Mouse (Mus musculus): Measurements from ENCODE around the gene Bbs2. TPM values are rescaled to one million over a fixed set of nuclear protein-coding genes. Genes with fewer than 3 reads are reported as not detected.
A peak's percentile ranks its signal among the peaks of the same experiment; 100 is the strongest.

Bbs2 gene
- polyA plus RNA-seq, 2 experiments: 3.3 to 4.7 TPM

DNA sequence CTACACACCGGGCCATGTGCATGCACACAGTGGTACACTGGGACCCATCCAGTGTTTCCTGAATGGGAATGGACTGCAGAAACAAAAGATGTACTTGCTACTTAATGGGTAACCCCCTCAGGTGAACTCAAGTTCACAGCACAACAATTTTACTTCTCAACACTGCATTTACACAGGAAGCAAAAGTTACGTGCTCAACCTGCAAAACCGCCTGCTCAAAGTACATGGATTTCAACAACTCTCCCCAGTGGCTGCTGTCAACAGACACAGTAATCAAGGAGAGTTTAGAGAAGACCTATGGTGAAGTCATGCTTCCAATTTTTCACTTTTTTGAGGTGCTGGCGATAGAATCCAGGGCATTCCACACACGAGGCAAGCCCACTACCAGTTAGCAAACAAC is 63.5 kb downstream of the Bbs2 start:
- H3K9me3 ChIP-seq (ENCODE audit: control insufficient read depth, low read length): no peaks in the 10 kb centered on the region
- DNase-seq (ENCODE audit: low read depth in 3 of 3, low spot score in 3 of 3): no peak
- H3K27ac ChIP-seq: no peak overlapping the region; the same call in 1 of the 2 replicates
- no peaks in the 10 kb centered on the region for H3K27me3 ChIP-seq (ENCODE audit: control insufficient read depth, insufficient read depth, low read length)
- peaks cover 22 to 27% of the 10 kb centered on the region in 2 experiments for H3K4me1 ChIP-seq (replicated peaks; ENCODE audit: control insufficient read depth in 2 of 2, insufficient read depth in 2 of 2, low read length in 1 of 2)
- H3K36me3 ChIP-seq (replicated peaks; ENCODE audit: control insufficient read depth, insufficient read depth, low read depth): peaks cover 15% of the 10 kb centered on the region
- ATAC-seq (ENCODE audit: insufficient read depth): no peak
- H3K4me2 ChIP-seq (ENCODE audit: low read depth): peak overlapping the region; percentile 95
- TF ChIP-seq CTCF (IDR thresholded peaks at IDR 0.05; ENCODE audit: low read depth) (no peak), EP300 (IDR thresholded peaks at IDR 0.05; ENCODE audit: low read depth) (no peak)
- 52% methylated on average over 5 of the region's 5 CpGs for WGBS (ENCODE audit: insufficient replicate concordance)
- peak overlapping the region; percentile 92 for H3K9ac ChIP-seq (replicated peaks)
- peak overlapping the region; percentile 83 to 93 for H3K4me3 ChIP-seq (ENCODE audit: insufficient read depth in 1 of 2, low read depth in 2 of 2, low read length in 2 of 2)

DNA sequence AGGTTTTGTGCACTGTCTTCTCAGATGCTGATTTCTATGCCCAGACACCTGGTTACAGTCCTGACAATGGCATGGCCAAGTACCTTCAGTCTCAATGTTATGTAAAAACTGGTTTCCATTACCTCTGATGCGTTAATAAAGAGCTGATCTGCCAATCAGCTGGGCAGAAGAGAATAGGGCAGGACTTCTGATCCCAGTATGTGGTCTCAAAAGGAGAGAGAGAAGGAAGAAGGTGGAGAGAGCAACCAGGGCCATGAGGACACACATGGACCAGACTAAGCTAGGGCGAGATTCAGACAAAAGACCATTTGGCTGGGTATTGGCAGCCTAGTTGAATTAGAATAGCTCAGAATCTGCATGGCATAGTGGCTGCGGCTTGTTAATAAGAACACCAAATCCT is 65.1 kb downstream of the Bbs2 start:
- peaks cover 31% of the 10 kb centered on the region for H3K36me3 ChIP-seq (replicated peaks; ENCODE audit: control insufficient read depth, insufficient read depth, low read depth)
- no peaks in the 10 kb centered on the region for H3K27me3 ChIP-seq (ENCODE audit: control insufficient read depth, insufficient read depth, low read length)
- WGBS (ENCODE audit: insufficient replicate concordance): 82% methylated on average over 3 of the region's 3 CpGs
- peaks cover 22 to 27% of the 10 kb centered on the region in 2 experiments for H3K4me1 ChIP-seq (replicated peaks; ENCODE audit: control insufficient read depth in 2 of 2, insufficient read depth in 2 of 2, low read length in 1 of 2)
- no peak for ATAC-seq (ENCODE audit: insufficient read depth)
- TF ChIP-seq EP300 (IDR thresholded peaks at IDR 0.05; ENCODE audit: low read depth) (no peak), CTCF (IDR thresholded peaks at IDR 0.05; ENCODE audit: low read depth) (no peak)
- no peak overlapping the region for H3K27ac ChIP-seq
- peak overlapping the region; percentile 95; the same call in 1 of the 2 replicates for H3K4me2 ChIP-seq (ENCODE audit: low read depth)
- DNase-seq (ENCODE audit: low read depth in 3 of 3, low spot score in 3 of 3): no peak
- H3K4me3 ChIP-seq (ENCODE audit: insufficient read depth in 1 of 2, low read depth in 2 of 2, low read length in 2 of 2): no peak overlapping the region
- H3K9ac ChIP-seq (replicated peaks): peak overlapping the region; percentile 18; the same call in 1 of the 2 replicates
- H3K9me3 ChIP-seq (ENCODE audit: control insufficient read depth, low read length): no peaks in the 10 kb centered on the region

DNA sequence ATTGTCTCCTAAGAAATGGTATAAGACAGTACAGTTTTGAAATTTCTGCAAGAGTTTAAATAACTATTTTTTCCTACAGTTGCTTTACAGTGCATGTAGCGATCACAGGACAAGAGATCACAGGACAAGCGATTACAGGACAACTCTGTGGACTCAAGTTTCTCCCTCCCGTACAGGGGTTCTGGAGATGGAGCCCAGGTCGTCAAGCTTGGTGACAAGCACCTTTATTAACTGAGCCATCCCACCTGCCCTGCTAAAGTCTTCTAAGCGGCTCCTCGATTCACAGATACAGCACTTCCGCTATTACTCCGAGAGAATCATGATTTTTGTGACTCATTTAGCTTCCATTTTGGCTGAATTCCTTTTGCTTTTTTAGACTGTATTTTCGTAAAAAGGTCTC is 69.0 kb downstream of the Bbs2 start:
- no peak for DNase-seq (ENCODE audit: low read depth in 3 of 3, low spot score in 3 of 3)
- Histone ChIP-seq H3K27ac (no peak overlapping the region), H3K4me2 (ENCODE audit: low read depth) (no peak overlapping the region), H3K27me3 (ENCODE audit: control insufficient read depth, insufficient read depth, low read length) (no peaks in the 10 kb centered on the region), H3K4me1 (replicated peaks; ENCODE audit: control insufficient read depth in 2 of 2, insufficient read depth in 2 of 2, low read length in 1 of 2) (peaks cover 14 to 17% of the 10 kb centered on the region in 2 experiments), H3K9ac (replicated peaks) (no peak overlapping the region), H3K9me3 (ENCODE audit: control insufficient read depth, low read length) (no peaks in the 10 kb centered on the region), H3K4me3 (ENCODE audit: insufficient read depth in 1 of 2, low read depth in 2 of 2, low read length in 2 of 2) (no peak overlapping the region), H3K36me3 (replicated peaks; ENCODE audit: control insufficient read depth, insufficient read depth, low read depth) (peaks cover 67% of the 10 kb centered on the region)
- TF ChIP-seq EP300 (IDR thresholded peaks at IDR 0.05; ENCODE audit: low read depth): no peak
- no peak for TF ChIP-seq CTCF (IDR thresholded peaks at IDR 0.05; ENCODE audit: low read depth)
- no peak for ATAC-seq (ENCODE audit: insufficient read depth)
- 92% methylated on average over 9 of the region's 9 CpGs for WGBS (ENCODE audit: insufficient replicate concordance)

DNA sequence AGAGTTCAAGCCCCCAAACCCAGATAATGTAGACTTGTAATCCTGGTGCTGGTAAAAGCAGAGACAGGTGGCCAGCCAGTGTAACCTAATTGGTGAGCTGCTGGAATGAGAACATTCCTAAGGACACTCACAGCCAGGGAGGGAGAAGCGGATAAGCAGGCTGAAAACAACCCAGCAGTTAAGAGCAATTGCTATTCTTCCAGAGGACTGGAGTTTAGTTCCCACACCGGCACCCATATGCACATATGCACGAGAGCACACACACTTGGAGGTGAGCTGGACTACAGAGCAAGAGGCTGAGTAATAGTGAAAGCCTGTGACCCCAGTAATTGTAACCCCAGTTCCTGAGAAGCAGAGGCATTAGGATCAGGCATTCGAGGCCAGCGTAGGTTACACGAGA is 74.8 kb downstream of the Bbs2 start:
- H3K9me3 ChIP-seq (ENCODE audit: control insufficient read depth, low read length): no peaks in the 10 kb centered on the region
- H3K4me1 ChIP-seq (replicated peaks; ENCODE audit: control insufficient read depth in 2 of 2, insufficient read depth in 2 of 2, low read length in 1 of 2): no peaks in the 10 kb centered on the region
- H3K27ac ChIP-seq: no peak overlapping the region
- 92% methylated on average over 6 of the region's 6 CpGs for WGBS (ENCODE audit: insufficient replicate concordance)
- ATAC-seq (ENCODE audit: insufficient read depth) (no peak), DNase-seq (ENCODE audit: low read depth in 3 of 3, low spot score in 3 of 3) (no peak)
- H3K9ac ChIP-seq (replicated peaks): no peak overlapping the region
- H3K27me3 ChIP-seq (ENCODE audit: control insufficient read depth, insufficient read depth, low read length): no peaks in the 10 kb centered on the region
- TF ChIP-seq EP300 (IDR thresholded peaks at IDR 0.05; ENCODE audit: low read depth): no peak
- TF ChIP-seq CTCF (IDR thresholded peaks at IDR 0.05; ENCODE audit: low read depth): no peak
- no peak overlapping the region for H3K4me3 ChIP-seq (ENCODE audit: insufficient read depth in 1 of 2, low read depth in 2 of 2, low read length in 2 of 2)
- H3K36me3 ChIP-seq (replicated peaks; ENCODE audit: control insufficient read depth, insufficient read depth, low read depth): peaks cover 76% of the 10 kb centered on the region
- no peak overlapping the region for H3K4me2 ChIP-seq (ENCODE audit: low read depth)

Other genes starting within 250 kb of the Bbs2 start
- gene Amfr, start 86.1 kb downstream of the Bbs2 start, polyA plus RNA-seq (2012; rRNA removed): 33.4 and 38.4 TPM in 2 replicates
- gene Amfr, start 86.1 kb downstream of the Bbs2 start, polyA plus RNA-seq (2014; fragmentation: Nextera tagmentation; extraction: Ambion mirVana): 50.0 and 53.1 TPM in 2 replicates
- 16.2 and 32.3 TPM in 2 replicates for gene Nudt21, start 61.9 kb downstream of the Bbs2 start, polyA plus RNA-seq (2012; rRNA removed)
- gene Nudt21, start 61.9 kb downstream of the Bbs2 start, polyA plus RNA-seq (2014; fragmentation: Nextera tagmentation; extraction: Ambion mirVana): 94.6 and 95.2 TPM in 2 replicates
- gene Ogfod1, start 61.7 kb downstream of the Bbs2 start, polyA plus RNA-seq (2012; rRNA removed): 2.1 and 3.2 TPM in 2 replicates
- gene Ogfod1, start 61.7 kb downstream of the Bbs2 start, polyA plus RNA-seq (2014; fragmentation: Nextera tagmentation; extraction: Ambion mirVana): 4.0 and 5.3 TPM in 2 replicates
- 1.4 and 2.1 TPM in 2 replicates for gene Mt4, start 38.3 kb upstream of the Bbs2 start, polyA plus RNA-seq (2012; rRNA removed)
- gene Mt4, start 38.3 kb upstream of the Bbs2 start, polyA plus RNA-seq (2014; fragmentation: Nextera tagmentation; extraction: Ambion mirVana): 1.7 and 1.8 TPM in 2 replicates
- gene Mt3, start 53.7 kb upstream of the Bbs2 start, polyA plus RNA-seq (2012; rRNA removed): 0.10 and 0.30 TPM in 2 replicates
- 0.61 TPM in 1 of 2 replicates, not detected in the other for gene Mt3, start 53.7 kb upstream of the Bbs2 start, polyA plus RNA-seq (2014; fragmentation: Nextera tagmentation; extraction: Ambion mirVana)
- gene Mt2, start 73.7 kb upstream of the Bbs2 start, polyA plus RNA-seq (2012; rRNA removed): 1,629 and 2,197 TPM in 2 replicates
- 1,576 and 1,601 TPM in 2 replicates for gene Mt2, start 73.7 kb upstream of the Bbs2 start, polyA plus RNA-seq (2014; fragmentation: Nextera tagmentation; extraction: Ambion mirVana)
- 3,236 and 4,039 TPM in 2 replicates for gene Mt1, start 80.2 kb upstream of the Bbs2 start, polyA plus RNA-seq (2012; rRNA removed)
- 5,334 and 6,015 TPM in 2 replicates for gene Mt1, start 80.2 kb upstream of the Bbs2 start, polyA plus RNA-seq (2014; fragmentation: Nextera tagmentation; extraction: Ambion mirVana)
- 23.2 and 28.2 TPM in 2 replicates for gene Nup93, start 115.6 kb upstream of the Bbs2 start, polyA plus RNA-seq (2012; rRNA removed)
- 38.7 and 43.2 TPM in 2 replicates for gene Nup93, start 115.6 kb upstream of the Bbs2 start, polyA plus RNA-seq (2014; fragmentation: Nextera tagmentation; extraction: Ambion mirVana)
- 0.01 TPM in 1 of 2 replicates, not detected in the other for gene Slc12a3, start 230.3 kb upstream of the Bbs2 start, polyA plus RNA-seq (2012; rRNA removed)
- 0.11 TPM in 1 of 2 replicates, not detected in the other for gene Slc12a3, start 230.3 kb upstream of the Bbs2 start, polyA plus RNA-seq (2014; fragmentation: Nextera tagmentation; extraction: Ambion mirVana)

All from liver, embryonic 14.5 days (tissue).